Mouse (Mus musculus) left cerebral cortex, postnatal 4 days (tissue): ENCODE results near the gene Fntb. TPM values are rescaled to one million over a fixed set of nuclear protein-coding genes. Genes with fewer than 3 reads are reported as not detected.

Experiments
- DNase-seq: peaks from one replicate; pipeline ENCODE4 v3.0.0-alpha.2; 2022
- intact Hi-C: fragments of 180-260 bp; cut with DNase I; formaldehyde crosslinking; loops from one replicate; pipeline ENCODE4 v1.15.1; 2025
- total RNA-seq, 2 experiments: library from RNA; stranded (reverse); gene quantifications; 2 replicates each; pipeline ENCODE4 v1.2.3; 2021

The Fntb gene
- total RNA-seq, 2 experiments from 2014 or later: 30.6 to 33.0 TPM

DNA sequence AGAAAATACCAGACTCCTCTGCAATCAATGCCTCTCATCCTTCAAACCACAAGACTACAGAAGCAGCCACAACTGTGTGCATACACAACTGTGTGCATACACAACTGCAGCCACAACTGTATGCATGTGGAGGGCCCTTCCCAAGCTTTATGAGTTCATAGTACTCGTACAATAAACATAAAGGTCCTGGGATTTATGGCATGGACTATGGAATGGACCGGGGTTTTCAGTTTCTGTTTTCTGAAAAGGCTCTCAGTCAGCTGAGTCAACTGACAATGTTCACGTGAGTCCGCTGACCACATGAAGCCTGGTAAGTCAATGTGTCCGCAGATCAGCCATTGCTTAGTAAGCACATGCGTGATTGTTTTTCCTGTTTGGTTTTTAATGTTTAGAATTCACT lies 178.1 kb downstream of the Fntb start:
- intact Hi-C loops: no loop called here
- no peak for DNase-seq

DNA sequence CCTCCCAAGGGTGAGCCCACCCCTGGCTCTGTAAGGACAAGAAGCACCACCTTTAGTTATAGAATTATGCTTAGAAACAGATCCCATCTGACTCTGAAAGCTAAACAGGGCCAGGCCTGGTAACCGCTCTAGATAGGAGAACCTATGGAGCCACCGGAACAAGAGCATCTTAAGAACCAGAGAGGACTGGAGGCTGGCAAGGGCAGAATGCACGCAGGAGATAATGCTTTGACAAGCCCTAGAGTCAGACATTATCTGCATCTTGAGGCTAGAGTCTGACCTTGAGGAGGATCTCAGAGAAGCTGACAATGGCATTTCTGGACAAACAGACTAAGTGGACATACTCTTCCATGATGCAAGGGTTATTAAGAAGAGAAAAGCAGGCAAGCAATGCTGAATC lies 182.1 kb downstream of the Fntb start:
- intact Hi-C loops: no loop called here
- no peak for DNase-seq

DNA sequence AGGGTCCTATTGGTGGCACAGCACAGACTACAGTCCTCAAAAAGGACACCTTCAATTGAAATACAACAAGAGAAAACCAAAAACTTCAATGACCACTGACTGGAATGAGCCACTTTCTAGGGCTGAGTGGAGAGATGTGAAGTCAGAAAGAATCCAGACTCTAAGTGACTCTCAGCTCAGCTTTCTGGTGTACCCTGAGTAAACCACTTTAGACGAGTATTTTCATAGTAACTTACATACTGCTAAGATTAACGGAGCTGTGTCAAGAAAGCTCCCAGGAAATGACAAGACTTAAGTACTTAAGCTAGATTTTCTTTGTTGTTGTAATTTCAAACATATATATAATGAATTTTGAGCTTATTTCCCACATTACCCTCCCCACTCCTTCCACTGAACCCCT lies 182.8 kb downstream of the Fntb start:
- intact Hi-C loops: no loop called here
- no peak for DNase-seq

DNA sequence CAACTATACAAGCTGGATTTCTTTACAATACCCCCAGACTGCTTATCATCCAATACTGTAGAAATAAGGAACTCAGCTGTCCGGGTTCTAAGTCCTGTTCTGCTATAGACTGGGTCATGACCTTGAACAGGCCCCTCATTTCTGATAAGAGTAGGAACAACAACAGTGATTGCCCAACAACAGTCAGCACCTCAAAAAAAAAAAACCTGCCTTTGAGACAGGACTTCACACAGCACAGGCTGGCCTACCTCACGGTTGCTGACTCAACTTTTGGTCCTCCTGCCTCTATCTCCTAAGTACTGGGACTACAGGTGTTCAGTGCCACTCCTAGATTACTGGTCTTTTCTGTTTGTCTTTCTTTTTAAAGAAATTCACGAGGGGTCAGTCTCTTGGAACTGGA lies 183.4 kb downstream of the Fntb start:
- no peak for DNase-seq
- intact Hi-C loops: no loop called here

DNA sequence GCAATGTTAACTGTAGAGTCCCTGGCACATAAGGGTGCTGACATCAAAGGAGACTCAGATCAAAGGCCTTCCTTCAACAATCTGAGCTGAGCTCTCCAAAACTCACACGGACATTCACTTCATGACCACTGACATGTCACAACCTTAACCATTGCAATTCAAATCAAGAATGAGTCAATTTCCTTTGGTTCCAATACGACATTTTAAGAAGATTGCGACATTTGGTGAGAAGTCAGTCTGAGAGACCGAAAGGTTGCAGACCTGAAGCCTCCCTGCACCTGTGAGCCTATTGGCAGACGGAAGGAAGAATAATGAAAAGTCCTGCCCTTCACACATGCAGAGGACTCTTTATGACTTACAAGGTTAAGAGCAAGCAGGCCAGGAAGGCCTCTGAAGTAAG lies 184.9 kb downstream of the Fntb start:
- no peak for DNase-seq
- intact Hi-C loops: no loop called here

DNA sequence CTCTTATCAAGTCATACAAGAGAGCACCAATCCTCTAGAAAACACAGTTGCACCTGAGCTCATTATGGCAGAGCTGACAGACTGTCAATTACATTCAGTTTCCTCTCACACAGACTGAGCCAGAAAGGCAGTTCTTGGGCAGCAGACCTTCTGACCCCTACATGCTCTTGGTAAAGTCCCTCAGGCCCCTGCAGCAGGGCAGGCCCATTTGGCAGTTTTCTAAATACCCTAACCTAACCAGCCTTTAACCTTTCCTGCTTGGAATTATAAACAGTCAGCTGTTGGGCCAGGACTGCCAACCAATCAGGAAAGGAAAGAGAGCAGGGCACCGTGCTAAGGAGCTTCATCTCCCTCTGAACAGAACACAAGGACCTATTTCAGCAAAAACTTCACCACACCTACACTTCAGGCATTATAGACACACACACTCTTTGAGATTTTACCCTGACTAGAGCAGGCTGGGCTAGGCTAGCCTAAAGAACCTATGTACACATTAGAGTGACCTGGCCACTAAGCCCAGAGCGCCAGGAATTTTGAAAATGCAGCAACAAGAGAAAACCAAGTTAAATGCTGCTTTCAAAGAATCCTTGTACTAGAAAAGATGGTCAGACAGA lies 188.5 kb downstream of the Fntb start:
- intact Hi-C loops: no loop called here
- no peak for DNase-seq

DNA sequence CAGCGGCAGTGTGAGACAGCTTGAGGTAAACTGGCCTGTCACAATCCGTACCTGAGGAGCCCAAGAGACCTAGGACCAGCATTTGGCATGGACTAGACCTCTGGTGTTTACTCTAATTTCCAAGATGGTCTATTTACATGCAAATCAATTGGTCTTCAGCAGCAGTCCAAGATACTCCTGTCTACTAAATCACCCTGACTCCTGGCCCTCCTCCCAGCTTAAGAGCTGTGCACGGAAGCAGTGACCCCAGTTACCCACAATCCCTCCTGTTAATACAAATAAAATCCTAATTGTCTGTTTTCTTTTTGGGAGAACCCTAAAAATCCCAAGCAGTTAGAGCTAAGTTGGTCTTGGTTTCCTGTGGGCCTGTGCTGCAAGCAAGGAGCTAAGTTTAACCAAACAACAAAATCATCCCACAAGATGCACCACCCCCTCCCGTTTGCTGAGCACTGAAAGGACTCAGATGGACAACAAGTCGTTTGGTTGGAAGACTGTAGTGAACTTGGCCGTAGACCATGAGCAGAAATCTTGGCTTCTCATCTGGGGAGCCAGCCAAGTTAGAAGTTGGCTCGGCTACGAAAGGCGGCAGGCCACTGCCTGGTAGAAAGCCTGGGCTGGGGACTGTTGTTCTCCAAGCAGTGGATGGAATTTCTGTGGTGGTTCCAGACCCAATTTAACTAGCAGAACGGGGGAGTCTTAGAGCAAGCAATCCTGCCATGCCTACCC lies 189.5 kb downstream of the Fntb start:
- peak; percentile 87 for DNase-seq
- intact Hi-C loops: no loop called here

DNA sequence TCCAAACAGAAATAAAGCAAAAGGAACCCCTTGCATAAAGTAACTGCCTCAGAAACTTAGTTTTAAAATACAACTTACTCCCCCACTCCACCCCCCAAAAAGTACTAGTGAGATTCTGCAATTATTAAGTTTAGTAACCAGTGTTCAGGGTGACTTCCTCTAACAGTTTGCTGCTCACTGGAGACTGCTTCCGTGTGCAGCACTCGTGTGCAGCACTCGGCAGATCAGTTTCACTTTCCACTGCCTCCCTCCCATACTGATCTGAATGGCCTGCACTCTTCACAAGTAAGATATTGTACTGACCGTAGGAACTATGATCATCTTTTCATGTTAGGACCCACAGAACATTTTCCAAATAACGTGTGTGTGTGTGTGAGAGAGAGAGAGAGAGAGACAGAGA lies 192.3 kb downstream of the Fntb start:
- intact Hi-C loops: no loop called here
- DNase-seq: no peak

DNA sequence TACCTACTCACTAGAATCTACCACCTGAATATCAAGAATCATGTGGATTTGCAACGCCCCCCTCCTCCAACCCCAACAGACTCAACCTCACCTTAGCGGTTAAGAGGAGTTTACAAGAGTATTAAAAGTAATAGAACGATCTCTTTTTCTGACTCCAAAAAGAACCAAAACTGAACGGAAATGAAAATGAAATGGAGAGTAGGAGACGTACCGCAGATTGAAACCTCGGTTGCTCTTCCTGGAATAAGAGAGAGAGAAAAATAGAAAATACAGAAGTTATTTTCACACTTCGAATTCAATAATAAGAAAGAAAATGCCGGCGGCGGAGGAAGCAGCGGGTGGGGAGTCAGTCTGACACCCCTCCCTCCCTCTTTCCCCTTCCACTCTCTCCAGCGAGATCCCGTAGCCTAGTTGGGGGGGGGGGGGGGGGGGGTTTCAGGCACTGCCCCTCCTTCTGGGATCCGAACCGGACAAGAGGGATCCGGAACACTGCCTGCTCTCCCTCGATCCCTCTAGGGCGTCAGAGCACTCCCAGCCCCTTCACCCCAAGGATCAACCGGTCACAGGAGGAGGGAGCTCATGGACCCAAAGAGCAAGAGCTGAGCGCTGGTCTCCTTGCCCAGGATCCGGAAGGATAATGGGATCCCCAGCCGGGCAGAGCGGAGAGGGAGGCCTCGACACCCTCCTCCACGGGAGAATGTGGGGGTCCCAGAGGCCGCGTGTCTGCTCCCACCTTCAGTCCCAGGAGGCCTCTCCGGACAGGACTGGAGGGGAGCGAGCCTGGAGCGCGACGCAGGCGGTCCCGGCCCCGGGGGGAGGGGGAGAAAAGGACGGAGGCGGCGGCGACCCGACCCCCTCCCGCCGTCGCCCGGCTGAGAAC lies 195.9 kb downstream of the Fntb start:
- DNase-seq: peak; percentile 12
- intact Hi-C loops: no loop called here

DNA sequence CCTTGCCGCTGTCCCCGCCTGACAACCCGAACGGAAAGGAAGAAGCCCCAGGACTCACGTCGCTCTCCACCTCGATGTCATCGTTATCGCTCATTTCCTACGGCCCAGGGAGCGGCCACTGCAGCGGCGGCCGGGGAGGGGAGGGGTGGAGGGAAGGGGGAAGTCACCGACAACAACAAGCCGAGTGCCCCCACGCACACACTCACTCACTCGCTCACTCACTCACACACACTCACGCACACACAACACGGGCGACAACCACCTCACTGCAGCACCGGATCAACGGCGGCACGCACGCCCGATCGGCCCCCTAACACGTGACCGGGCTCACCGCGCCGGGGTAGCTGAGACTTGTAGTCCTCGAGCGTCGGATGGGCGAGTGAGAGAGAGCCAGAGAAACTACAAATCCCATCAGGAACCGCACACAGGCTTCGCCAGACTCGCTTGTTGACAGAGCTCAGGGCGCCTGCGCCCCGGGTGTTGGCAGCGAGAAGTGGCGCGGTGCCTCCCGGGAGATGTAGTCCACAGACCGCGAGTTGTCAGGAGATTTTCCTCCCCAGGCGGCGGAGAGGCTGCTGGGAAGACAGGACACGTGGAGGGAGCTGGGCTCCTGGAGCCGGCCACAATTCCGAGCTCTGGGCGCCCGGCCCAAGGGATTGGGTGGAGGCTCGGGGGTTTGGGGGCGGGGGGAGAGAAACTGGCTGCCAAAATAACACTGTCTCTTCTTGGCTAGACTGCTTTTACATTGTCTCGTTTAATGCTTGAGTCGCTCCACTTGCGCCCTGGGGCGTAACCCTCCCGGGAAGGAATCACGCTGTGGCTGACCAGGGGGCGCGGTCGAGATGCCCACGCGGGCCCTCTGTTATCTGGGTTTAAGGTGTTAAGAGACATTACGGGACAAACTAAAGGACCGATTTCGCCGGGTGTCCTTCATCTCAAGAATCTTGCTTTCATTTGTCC lies 196.8 kb downstream of the Fntb start, which contains the start of gene Max:
TSS of gene Max (minus strand) at position 270 of the 960 bp plus-strand sequence.
- peak; percentile 100 for DNase-seq
- intact Hi-C loops: no loop called here

DNA sequence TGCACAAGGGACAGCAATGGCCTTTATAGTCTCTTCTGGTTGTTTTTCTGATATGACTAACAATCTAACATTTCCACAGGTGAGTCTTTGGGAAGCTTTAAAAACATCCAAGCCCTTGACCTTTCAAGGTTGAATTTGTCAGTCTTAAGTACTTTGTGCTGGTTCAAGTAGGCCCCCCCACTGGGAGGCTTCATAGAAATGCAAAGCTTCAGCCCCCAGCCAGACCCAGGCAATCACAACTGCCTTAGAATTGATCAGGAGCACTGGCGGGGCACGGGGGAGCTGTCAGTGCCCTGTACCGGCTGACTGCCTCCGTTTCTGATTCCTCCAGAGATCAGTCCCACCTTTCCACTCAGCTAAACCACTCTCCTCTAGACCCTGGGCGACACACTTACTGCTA lies 199.7 kb downstream of the Fntb start:
- DNase-seq: no peak
- intact Hi-C loops: no loop called here

DNA sequence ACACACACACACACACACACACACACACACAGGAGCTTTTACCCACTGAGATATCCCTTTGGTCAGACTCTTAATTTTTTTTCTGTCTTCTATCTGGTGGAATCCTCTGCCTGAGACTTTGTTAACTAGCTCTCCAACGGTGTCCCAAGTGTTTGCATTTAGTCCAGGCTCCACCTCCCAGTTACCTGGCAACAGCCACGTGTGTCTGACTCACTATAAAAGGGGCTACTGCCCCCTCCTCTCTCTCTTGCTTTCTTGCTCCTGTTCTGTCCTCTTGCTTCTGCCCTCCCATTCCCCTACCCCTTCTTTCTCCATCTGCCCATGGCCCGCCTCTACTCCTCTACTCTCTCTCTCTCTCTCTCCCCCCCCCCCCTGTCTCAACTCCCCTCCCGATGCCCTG lies 200.5 kb downstream of the Fntb start:
- DNase-seq: no peak
- intact Hi-C loops: no loop called here

Other genes with a start within 250 kb of the Fntb start
- gene Plekhg3, start 234.7 kb upstream of the Fntb start, total RNA-seq: 1 to 10 TPM; 3.0 to 3.3 TPM
- 10 to 100 TPM; 35.4 to 39.8 TPM for gene Sptb, start 55.0 kb upstream of the Fntb start, total RNA-seq
- 10 to 100 TPM; 35.2 to 42.6 TPM for gene Churc1, start 51 bp upstream of the Fntb start, total RNA-seq
- not detected for gene Gpx2, start 30.0 kb downstream of the Fntb start, total RNA-seq
- gene Rab15, start 57.3 kb downstream of the Fntb start, total RNA-seq: 100 to 1,000 TPM; 102 to 111 TPM
- 10 to 100 TPM; 78.8 to 80.9 TPM for gene Max, start 196.6 kb downstream of the Fntb start, total RNA-seq